Mouse (Mus musculus) myocyte (in vitro differentiated cells): ENCODE measurements at regions not wholly inside any gene's neighbourhood (a gene's known extent, or its start where the extent isn't known, plus 50 kb on each side); places are given as distances from the start of the nearest gene placed in this dataset.

Source experiments
- H3K27me3 ChIP-seq: one replicate; pipeline ENCODE4 v1.6.1; 2011; ENCODE audit not compliant: control insufficient read depth, insufficient read depth, insufficient read length
- H3K36me3 ChIP-seq: one replicate; pipeline ENCODE4 v1.6.1; 2011; ENCODE audit not compliant: control insufficient read depth, insufficient read depth
- H3K4me2 ChIP-seq: one replicate; pipeline ENCODE4 v1.6.1; 2011; ENCODE audit warnings: low read depth, control low read depth
- H3K4me3 ChIP-seq: one replicate; pipeline ENCODE4 v1.5.1; 2011; ENCODE audit warnings: mild to moderate bottlenecking, control low read depth, moderate library complexity
- H3K79me2 ChIP-seq: one replicate; pipeline ENCODE4 v1.6.1; 2011; ENCODE audit not compliant: control insufficient read depth, insufficient read depth
- H3ac ChIP-seq: one replicate; pipeline ENCODE4 v1.6.1; 2011; ENCODE audit not compliant: control insufficient read depth, insufficient read length
- CEBPB ChIP-seq: IDR thresholded peaks from 2 replicates; pipeline ENCODE4 v1.6.1; 2011; ENCODE audit warnings: mild to moderate bottlenecking, moderate library complexity; ENCODE audit not compliant: poor library complexity, insufficient read depth, severe bottlenecking
- E2F4 ChIP-seq: IDR thresholded peaks from one replicate; pipeline ENCODE4 v1.6.1; 2011; ENCODE audit warnings: mild to moderate bottlenecking, control low read depth, moderate library complexity; ENCODE audit not compliant: insufficient read depth
- MAX ChIP-seq: IDR thresholded peaks from one replicate; pipeline ENCODE4 v1.6.1; 2011; ENCODE audit warnings: low read depth, mild to moderate bottlenecking, control low read depth
- MYOD1 ChIP-seq, 3 experiments: IDR thresholded peaks; one replicate each; pipeline ENCODE4 v1.6.1; 2011; ENCODE audit warnings: control low read depth in 2 of 3, low read depth in 2 of 3, mild to moderate bottlenecking in 2 of 3, moderate library complexity in 1 of 3; ENCODE audit not compliant: insufficient read length in 2 of 3, control insufficient read depth in 1 of 3
- MYOG ChIP-seq, 3 experiments: IDR thresholded peaks; one replicate each; pipeline ENCODE4 v1.6.1; 2011; ENCODE audit warnings: control low read depth in 2 of 3, low read depth in 2 of 3, mild to moderate bottlenecking in 2 of 3; ENCODE audit not compliant: insufficient read length in 2 of 3, control insufficient read depth in 1 of 3, insufficient read depth in 1 of 3
- POLR2A ChIP-seq: IDR thresholded peaks from one replicate; pipeline ENCODE4 v1.6.1; 2011; ENCODE audit warnings: low read depth, mild to moderate bottlenecking, control low read depth, moderate library complexity; ENCODE audit not compliant: insufficient read length
- POLR2AphosphoS2 ChIP-seq: IDR thresholded peaks from one replicate; pipeline ENCODE4 v1.6.1; 2011; ENCODE audit warnings: low read depth, control low read depth; ENCODE audit not compliant: insufficient read length
- REST ChIP-seq: IDR thresholded peaks from one replicate; pipeline ENCODE4 v1.6.1; 2011; ENCODE audit warnings: mild to moderate bottlenecking, control low read depth, moderate library complexity; ENCODE audit not compliant: insufficient read depth, insufficient read length
- SRF ChIP-seq: IDR thresholded peaks from one replicate; pipeline ENCODE4 v1.6.1; 2011; ENCODE audit warnings: low read depth; ENCODE audit not compliant: control insufficient read depth, insufficient read length
- TCF12 ChIP-seq: IDR thresholded peaks from one replicate; pipeline ENCODE4 v1.6.1; 2011; ENCODE audit warnings: mild to moderate bottlenecking, control low read depth; ENCODE audit not compliant: poor library complexity, insufficient read depth, severe bottlenecking
- TCF3 ChIP-seq: IDR thresholded peaks from one replicate; pipeline ENCODE4 v1.6.1; 2011; ENCODE audit warnings: low read depth, control low read depth; ENCODE audit not compliant: insufficient read length
- USF1 ChIP-seq: IDR thresholded peaks from one replicate; pipeline ENCODE4 v1.6.1; 2011; ENCODE audit warnings: low read depth, mild to moderate bottlenecking, control low read depth, moderate library complexity

DNA sequence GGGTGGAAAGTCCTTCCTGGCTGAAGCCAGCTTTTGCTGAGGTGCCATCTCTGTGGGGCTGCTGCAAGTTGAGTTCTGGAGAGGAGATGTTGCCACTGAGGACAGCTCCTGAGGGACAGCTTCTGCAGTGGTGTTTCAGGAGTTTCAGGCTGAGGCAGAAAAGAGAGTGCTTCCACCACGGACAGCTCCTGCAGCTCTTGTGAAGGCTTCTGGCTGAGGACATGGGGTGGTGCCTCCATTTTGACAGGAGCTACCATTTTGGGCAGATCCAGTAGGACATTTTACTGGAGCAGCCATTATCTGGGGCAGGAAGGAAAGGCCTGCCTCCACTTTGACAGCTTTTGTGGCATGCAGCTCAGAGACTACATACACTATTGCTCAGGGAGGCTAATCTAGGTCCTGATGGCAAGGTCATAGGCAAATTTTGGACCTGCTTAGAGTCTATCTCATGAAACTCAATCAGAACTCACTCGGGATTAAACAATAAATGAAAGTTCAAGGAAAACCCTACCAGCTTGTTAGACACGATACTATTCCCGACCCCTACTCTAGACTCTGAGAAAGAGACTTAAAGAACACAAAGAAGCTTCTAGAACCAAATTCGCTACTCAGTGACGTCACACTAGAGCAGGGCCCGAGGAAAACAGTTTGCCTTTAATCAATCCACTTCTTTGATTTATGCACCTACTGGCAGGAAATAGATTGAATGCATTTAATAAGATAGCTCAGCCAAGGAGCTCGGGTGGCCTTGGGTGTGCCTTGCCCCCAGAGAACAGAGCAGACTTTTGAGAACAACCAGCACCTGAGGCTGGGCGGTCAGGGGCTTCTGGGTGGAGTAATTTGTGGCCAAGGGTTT lies 130.7 kb downstream of the Med10 start:
- no peak overlapping the region for H3K4me2 ChIP-seq
- no peak overlapping the region for H3ac ChIP-seq
- H3K36me3 ChIP-seq = no peaks in the 10 kb centered on the region
- no peak for TF ChIP-seq CEBPB
- peak; percentile 27 for TF ChIP-seq REST
- H3K4me3 ChIP-seq = no peak overlapping the region
- H3K79me2 ChIP-seq = no peaks in the 10 kb centered on the region
- H3K27me3 ChIP-seq = no peaks in the 10 kb centered on the region

DNA sequence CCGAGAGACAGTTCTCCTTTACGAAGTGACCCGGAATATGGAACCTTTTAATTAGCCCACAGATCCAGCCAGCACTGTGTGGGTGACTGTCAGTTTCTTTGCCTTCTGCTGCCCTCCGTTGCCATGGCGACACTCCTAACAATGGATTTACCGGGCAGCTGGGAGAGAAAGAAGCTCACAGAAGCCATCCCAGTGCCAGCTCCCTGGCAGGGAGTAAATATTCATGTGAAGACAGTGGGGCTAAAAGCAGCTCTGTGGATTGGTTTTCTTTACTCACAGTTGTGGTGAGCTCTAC lies 131.3 kb downstream of the Med10 start:
- H3K36me3 ChIP-seq = no peaks in the 10 kb centered on the region

DNA sequence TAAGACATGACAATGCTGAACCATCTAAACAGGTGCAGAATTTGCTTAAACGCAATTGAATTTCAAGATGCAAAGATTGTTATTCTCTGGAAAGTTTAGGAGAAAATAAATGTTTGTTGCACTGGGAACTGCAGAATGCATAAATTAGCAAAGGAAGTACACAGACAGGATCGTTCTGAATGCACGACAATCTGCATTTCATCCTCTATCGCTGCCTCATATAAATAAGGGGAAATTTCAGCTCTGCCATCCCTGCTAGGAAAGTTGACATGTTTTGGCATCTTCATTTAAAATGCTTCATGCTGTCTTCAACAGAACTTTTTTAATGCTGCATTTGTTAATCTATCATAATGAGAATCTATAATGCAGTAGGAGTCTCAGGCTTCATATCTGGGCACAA lies 137.6 kb downstream of the Med10 start:
- Histone ChIP-seq H3K4me2 (no peak overlapping the region), H3K79me2 (no peaks in the 10 kb centered on the region), H3ac (no peak overlapping the region), H3K36me3 (no peaks in the 10 kb centered on the region), H3K27me3 (no peaks in the 10 kb centered on the region), H3K4me3 (no peak overlapping the region)
- TF ChIP-seq CEBPB = no peak
- no peak for TF ChIP-seq MYOG (IDR thresholded peaks at IDR 0.05; ENCODE audit: control insufficient read depth in 1 of 3, insufficient read depth in 1 of 3, insufficient read length in 2 of 3, low read depth in 2 of 3)
- no peak for TF ChIP-seq TCF3
- TF ChIP-seq E2F4 = no peak
- TF ChIP-seq SRF = no peak
- TF ChIP-seq USF1 = no peak
- no peak for TF ChIP-seq POLR2AphosphoS2
- TF ChIP-seq REST = no peak
- no peak for TF ChIP-seq MYOD1 (IDR thresholded peaks at IDR 0.05; ENCODE audit: control insufficient read depth in 1 of 3, insufficient read length in 2 of 3, low read depth in 2 of 3)
- no peak for TF ChIP-seq POLR2A
- no peak for TF ChIP-seq MAX
- TF ChIP-seq TCF12 = no peak

More for the DNA sequence above, 131.3 kb downstream of the Med10 start:
- TF ChIP-seq MYOG (IDR thresholded peaks at IDR 0.05; ENCODE audit: control insufficient read depth in 1 of 3, insufficient read depth in 1 of 3, insufficient read length in 2 of 3, low read depth in 2 of 3) (no peak), TCF12 (no peak), MAX (no peak), E2F4 (no peak), SRF (no peak), MYOD1 (IDR thresholded peaks at IDR 0.05; ENCODE audit: control insufficient read depth in 1 of 3, insufficient read length in 2 of 3, low read depth in 2 of 3) (no peak), POLR2AphosphoS2 (no peak), REST (no peak), POLR2A (no peak), CEBPB (no peak), USF1 (no peak), TCF3 (no peak)
- Histone ChIP-seq H3K4me2 (no peak overlapping the region), H3K79me2 (no peaks in the 10 kb centered on the region), H3ac (no peak overlapping the region), H3K4me3 (no peak overlapping the region), H3K27me3 (no peaks in the 10 kb centered on the region)

DNA sequence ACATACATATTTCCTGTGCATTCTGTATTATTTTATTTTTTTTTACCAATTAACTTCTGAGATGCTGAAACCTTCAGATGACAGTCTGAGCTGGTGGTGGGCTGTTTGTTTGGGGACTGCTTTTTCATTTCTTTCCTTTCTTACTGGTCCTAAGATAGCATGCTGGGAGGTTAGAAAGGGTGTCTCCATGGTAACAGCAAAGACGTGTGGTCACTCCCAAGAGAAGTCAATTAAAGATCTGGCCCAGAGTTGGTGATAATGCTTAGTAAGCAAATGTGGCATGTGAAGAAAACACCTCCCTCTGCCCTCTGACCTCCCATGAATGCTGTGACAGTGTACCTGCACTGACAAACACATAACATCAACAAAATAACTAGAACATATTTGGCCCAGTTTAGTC lies 142.5 kb downstream of the Med10 start:
- no peaks in the 10 kb centered on the region for H3K36me3 ChIP-seq
- no peak for TF ChIP-seq TCF3
- TF ChIP-seq USF1 = no peak
- no peak for TF ChIP-seq POLR2AphosphoS2
- TF ChIP-seq MYOD1 (IDR thresholded peaks at IDR 0.05; ENCODE audit: control insufficient read depth in 1 of 3, insufficient read length in 2 of 3, low read depth in 2 of 3) = no peak
- TF ChIP-seq MYOG (IDR thresholded peaks at IDR 0.05; ENCODE audit: control insufficient read depth in 1 of 3, insufficient read depth in 1 of 3, insufficient read length in 2 of 3, low read depth in 2 of 3) = no peak
- no peak for TF ChIP-seq MAX
- no peak for TF ChIP-seq REST
- no peak for TF ChIP-seq TCF12
- no peak for TF ChIP-seq POLR2A
- TF ChIP-seq CEBPB = no peak
- TF ChIP-seq E2F4 = no peak

DNA sequence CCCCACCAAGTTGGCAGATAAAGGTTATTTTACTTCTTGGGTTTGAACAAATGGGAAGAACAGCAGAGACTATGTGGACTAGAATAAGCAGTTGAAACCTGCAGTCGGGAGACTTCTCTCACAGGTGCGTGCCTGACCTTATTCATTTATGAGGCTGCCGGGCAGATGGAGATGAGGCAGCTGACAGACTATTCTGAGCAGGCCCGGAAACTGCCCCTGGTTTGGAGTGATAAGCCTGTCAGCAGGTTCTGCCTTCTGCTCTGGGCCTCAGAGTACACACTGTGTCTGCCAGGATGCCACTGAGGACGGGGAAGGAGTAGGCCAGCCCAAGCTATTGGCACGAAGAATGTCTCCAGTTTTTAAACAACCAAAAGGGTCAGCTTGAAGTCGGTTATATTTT lies 144.4 kb downstream of the Med10 start:
- no peak overlapping the region for H3K4me3 ChIP-seq
- TF ChIP-seq REST (no peak), TCF3 (no peak), POLR2A (no peak), MYOG (IDR thresholded peaks at IDR 0.05; ENCODE audit: control insufficient read depth in 1 of 3, insufficient read depth in 1 of 3, insufficient read length in 2 of 3, low read depth in 2 of 3) (no peak), MYOD1 (IDR thresholded peaks at IDR 0.05; ENCODE audit: control insufficient read depth in 1 of 3, insufficient read length in 2 of 3, low read depth in 2 of 3) (no peak), E2F4 (no peak), CEBPB (no peak), MAX (no peak), USF1 (no peak), POLR2AphosphoS2 (no peak), SRF (no peak)
- no peaks in the 10 kb centered on the region for H3K79me2 ChIP-seq
- H3ac ChIP-seq = no peak overlapping the region
- no peak overlapping the region for H3K4me2 ChIP-seq
- H3K27me3 ChIP-seq = no peaks in the 10 kb centered on the region
- no peaks in the 10 kb centered on the region for H3K36me3 ChIP-seq

More for the DNA sequence above, 142.5 kb downstream of the Med10 start:
- Histone ChIP-seq H3K27me3 (no peaks in the 10 kb centered on the region), H3K4me2 (no peak overlapping the region), H3K4me3 (no peak overlapping the region), H3ac (no peak overlapping the region), H3K79me2 (no peaks in the 10 kb centered on the region)
